Mouse (Mus musculus) intestine, postnatal 0 days (tissue): ENCODE results near the gene Hyou1. TPM values are rescaled to one million over a fixed set of nuclear protein-coding genes. Genes with fewer than 3 reads are reported as not detected.
"Not testable (repeated sequence)": the region's sequence is repeated elsewhere in the genome, so short reads cannot be mapped to it uniquely, and the experiment has no call there.

ENCODE experiments used
- ATAC-seq: fragments of 200-750 bp; cut with Nextera tagmentation; 2 replicates; pipeline ENCODE4 v1.8.0; 2017; ENCODE audit warnings: mild to moderate bottlenecking, moderate TSS enrichment, moderate library complexity
- H3K27ac ChIP-seq: fragments of 300-500 bp; sonication (generic); 2 replicates; pipeline ENCODE4 v1.5.1; 2014; ENCODE audit warnings: mild to moderate bottlenecking, low read depth, low read length, moderate library complexity
- H3K27me3 ChIP-seq: fragments of 300-500 bp; sonication (generic); replicated peaks from 2 replicates; pipeline ENCODE4 v1.6.1; 2014; ENCODE audit warnings: low read length, mixed read lengths; ENCODE audit not compliant: control insufficient read depth, insufficient read depth
- H3K36me3 ChIP-seq: fragments of 300-500 bp; sonication (generic); 2 replicates; pipeline ENCODE4 v1.6.1; 2014; ENCODE audit warnings: mild to moderate bottlenecking, moderate library complexity; ENCODE audit not compliant: control insufficient read depth, insufficient read depth
- H3K4me1 ChIP-seq: fragments of 300-500 bp; sonication (generic); replicated peaks from 2 replicates; pipeline ENCODE4 v1.6.1; 2014; ENCODE audit warnings: antibody characterized with exemption, low read length, mixed read lengths; ENCODE audit not compliant: control insufficient read depth, insufficient read depth
- H3K4me2 ChIP-seq: fragments of 300-500 bp; sonication (generic); replicated peaks from 2 replicates; pipeline ENCODE4 v1.6.1; 2014; ENCODE audit warnings: low read depth, mild to moderate bottlenecking, moderate library complexity
- H3K4me3 ChIP-seq: fragments of 300-500 bp; sonication (generic); 2 replicates; pipeline ENCODE4 v1.5.1; 2014; ENCODE audit warnings: low read depth, low read length
- H3K9ac ChIP-seq: fragments of 300-500 bp; sonication (generic); 2 replicates; pipeline ENCODE4 v1.6.1; 2014; ENCODE audit warnings: mild to moderate bottlenecking, low read depth, low read length
- H3K9me3 ChIP-seq: fragments of 300-500 bp; sonication (generic); 2 replicates; pipeline ENCODE4 v1.6.1; 2016; ENCODE audit warnings: mixed run types; ENCODE audit not compliant: control insufficient read depth
- CTCF ChIP-seq: sonication (generic); IDR thresholded peaks from 2 replicates; pipeline ENCODE4 v1.5.1; 2016; ENCODE audit warnings: low read depth, mild to moderate bottlenecking, control low read depth, antibody characterized with exemption, moderate library complexity
- WGBS: fragments of 180-500 bp; shearing (Covaris S2); extraction: QIAGEN DNeasy Blood & Tissue Kit; methylation state at CpG from one replicate; pipeline ENCODE4 v1.1.7; 2014; 5-methylcytosine and 5-hydroxymethylcytosine counted together
- polyA plus RNA-seq: library from polyadenylated mRNA; unstranded; fragments of >200 nt; fragmentation: Nextera tagmentation; extraction: Ambion mirVana; gene quantifications from 2 replicates; pipeline ENCODE4 v1.2.1, GENCODE M21; 2015

Hyou1 gene
- polyA plus RNA-seq, 1 experiment from 2014 or later: 11.1 TPM

DNA sequence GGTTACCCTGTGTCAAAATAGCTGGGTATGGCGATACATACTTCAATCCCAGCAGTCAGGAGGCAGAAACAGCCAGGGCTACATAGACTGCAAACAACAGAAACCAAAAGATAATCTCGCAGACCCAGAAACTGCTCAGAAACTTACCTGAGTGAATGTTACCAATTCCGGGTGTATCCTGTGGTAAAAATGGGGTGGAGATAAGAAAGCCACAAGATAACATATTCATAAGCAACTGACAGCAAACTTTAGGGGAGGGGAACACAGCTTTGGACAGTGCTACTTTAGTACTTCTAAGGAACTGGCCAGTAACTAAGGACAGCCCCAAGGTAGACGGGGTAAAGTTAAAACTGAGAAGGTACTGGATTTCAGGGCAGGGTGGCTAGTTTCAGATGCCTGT lies 33.0 kb downstream of the Hyou1 start:
- no peak for TF ChIP-seq CTCF
- Histone ChIP-seq H3K27ac (no peak overlapping the region), H3K9me3 (no peaks in the 10 kb centered on the region), H3K36me3 (peaks cover 44% of the 10 kb centered on the region), H3K4me2 (no peak overlapping the region), H3K27me3 (no peaks in the 10 kb centered on the region), H3K4me3 (no peak overlapping the region), H3K9ac (no peak overlapping the region), H3K4me1 (no peaks in the 10 kb centered on the region)
- 73% methylated on average over 4 of the region's 4 CpGs for WGBS
- ATAC-seq: no peak

GRCm38 (mm10) chr9:44412781-44413180 lies 33.5 kb downstream of the Hyou1 start:
- H3K27ac ChIP-seq: no peak overlapping the region
- H3K27me3 ChIP-seq: no peaks in the 10 kb centered on the region
- no peak for TF ChIP-seq CTCF
- ATAC-seq: no peak
- no peaks in the 10 kb centered on the region for H3K9me3 ChIP-seq
- H3K4me3 ChIP-seq: no peak overlapping the region
- H3K36me3 ChIP-seq: peaks cover 44% of the 10 kb centered on the region
- H3K9ac ChIP-seq: no peak overlapping the region
- H3K4me1 ChIP-seq: no peaks in the 10 kb centered on the region
- H3K4me2 ChIP-seq: no peak overlapping the region
- 79% methylated on average over 2 of the region's 2 CpGs for WGBS

- no peaks in the 10 kb centered on the region for H3K9me3 ChIP-seq
- WGBS: 4% methylated on average over 26 of the region's 26 CpGs
- ATAC-seq: peak; percentile 63
- H3K27ac ChIP-seq: peak overlapping the region; percentile 69
- no peaks in the 10 kb centered on the region for H3K27me3 ChIP-seq
- TF ChIP-seq CTCF: no peak
- no peaks in the 10 kb centered on the region for H3K4me1 ChIP-seq
- peaks cover 17% of the 10 kb centered on the region for H3K36me3 ChIP-seq
- peak overlapping the region; percentile 88 for H3K4me3 ChIP-seq
- H3K9ac ChIP-seq: peak overlapping the region; percentile 73
- H3K4me2 ChIP-seq: peak overlapping the region; percentile 91
Observed at GRCm38 (mm10) chr9:44417156-44417891, 38.0 kb downstream of the Hyou1 start.

DNA sequence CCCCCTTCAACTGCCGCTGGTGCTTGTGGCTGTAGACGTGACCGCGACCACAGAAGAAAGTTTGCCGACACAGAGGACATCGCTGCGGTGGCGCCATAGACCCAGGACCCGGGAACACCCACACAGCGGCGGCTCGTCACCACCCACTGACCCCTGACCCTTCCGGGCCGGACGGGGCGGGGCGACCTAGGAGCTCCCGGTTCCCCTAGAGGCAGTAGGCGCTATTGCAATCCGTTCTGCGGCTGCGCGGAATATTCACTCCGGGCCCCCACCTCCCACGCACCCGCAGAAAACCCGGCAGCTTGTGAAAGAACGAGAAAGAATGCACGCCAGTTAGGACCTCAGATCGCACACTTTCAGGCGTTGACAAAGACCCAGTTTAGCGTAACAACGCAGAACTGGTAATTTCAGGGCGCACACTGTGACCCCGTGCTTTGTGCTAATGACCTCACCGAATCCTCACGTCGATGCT lies 38.6 kb downstream of the Hyou1 start:
- peak; percentile 90 for TF ChIP-seq CTCF
- ATAC-seq: peak; percentile 93
- WGBS: under 1% methylated on average over 38 of the region's 38 CpGs
- Histone ChIP-seq H3K36me3 (peaks cover 11% of the 10 kb centered on the region), H3K4me1 (no peaks in the 10 kb centered on the region), H3K9me3 (no peaks in the 10 kb centered on the region), H3K27ac (peak overlapping the region; percentile 69), H3K4me3 (peak overlapping the region; percentile 88), H3K9ac (peak overlapping the region; percentile 73), H3K27me3 (no peaks in the 10 kb centered on the region), H3K4me2 (peak overlapping the region; percentile 91)

GRCm38 (mm10) chr9:44418519-44419385 lies 39.5 kb downstream of the Hyou1 start, which contains the start of gene Ccdc84:
Gene Ccdc84 (minus strand): TSS chr9:44418569.
- Histone ChIP-seq H3K4me3 (peak within 1 kb of the TSS; percentile 88), H3K9me3 (no peaks in the 10 kb centered on the region), H3K9ac (peak within 1 kb of the TSS; percentile 73), H3K27me3 (no peaks in the 10 kb centered on the region), H3K4me1 (no peaks in the 10 kb centered on the region), H3K36me3 (peaks cover 6% of the 10 kb centered on the region; the same call in 1 of the 2 replicates), H3K27ac (peak within 1 kb of the TSS; percentile 69), H3K4me2 (peak within 1 kb of the TSS; percentile 91)
- no peak for ATAC-seq
- WGBS: 78% methylated on average over 14 of the region's 14 CpGs
- TF ChIP-seq CTCF: no peak

DNA sequence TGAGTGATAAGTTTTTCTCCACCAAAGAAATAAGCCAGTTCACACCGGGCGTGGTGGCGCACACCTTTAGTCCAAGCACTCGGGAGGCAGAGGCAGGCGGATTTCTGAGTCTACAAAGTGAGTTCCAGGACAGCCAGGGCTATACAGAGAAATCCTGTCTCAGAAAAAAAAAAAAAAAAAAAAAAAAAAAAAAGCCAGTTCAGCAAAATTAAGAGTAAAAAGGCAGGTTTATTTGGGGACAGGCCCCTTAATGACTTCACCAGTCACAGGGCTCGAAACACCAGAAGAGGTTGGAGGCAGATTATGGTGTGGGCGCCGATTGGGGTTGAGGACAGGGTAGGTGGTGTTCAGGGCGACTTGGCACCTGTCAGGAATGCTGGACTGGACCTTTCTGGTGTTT lies 40.4 kb downstream of the Hyou1 start:
- H3K9me3 ChIP-seq: not testable (repeated sequence)

More for the DNA sequence above, 40.4 kb downstream of the Hyou1 start:
- not testable (repeated sequence) for H3K27ac ChIP-seq, ATAC-seq, H3K9ac ChIP-seq, H3K36me3 ChIP-seq, H3K4me1 ChIP-seq, H3K4me3 ChIP-seq, H3K27me3 ChIP-seq, H3K4me2 ChIP-seq
- 93% methylated on average over 9 of the region's 9 CpGs for WGBS
